Mouse (Mus musculus) WW6 (cell line): Measurements from ENCODE around the gene Plin5.
"Not testable (repeated sequence)": the region's sequence is repeated elsewhere in the genome, so short reads cannot be mapped to it uniquely, and the experiment has no call there.

Source experiments
- DNase-seq: peaks from one replicate; pipeline ENCODE4 v3.0.0-alpha.2; 2013; ENCODE audit warnings: low read depth, low spot score

The Plin5 gene

GRCm38 (mm10) chr17:56107736-56108135 lies 9.7 kb downstream of the Plin5 start:
- no peak for DNase-seq

- DNase-seq = no peak
Observed at GRCm38 (mm10) chr17:56106981-56107380, 10.4 kb downstream of the Plin5 start.

GRCm38 (mm10) chr17:56106436-56106835 lies 11.0 kb downstream of the Plin5 start:
- DNase-seq = not testable (repeated sequence)

- DNase-seq = not testable (repeated sequence)
Observed at GRCm38 (mm10) chr17:56104821-56105220, 12.6 kb downstream of the Plin5 start.

GRCm38 (mm10) chr17:56103465-56104285 lies 13.7 kb downstream of the Plin5 start:
- DNase-seq = no peak

- no peak for DNase-seq
Observed at GRCm38 (mm10) chr17:56102927-56103326, 14.5 kb downstream of the Plin5 start.

GRCm38 (mm10) chr17:56102158-56102557 lies 15.2 kb downstream of the Plin5 start:
- DNase-seq = no peak

- no peak for DNase-seq
Observed at GRCm38 (mm10) chr17:56100811-56101210, 16.6 kb downstream of the Plin5 start.

- DNase-seq = no peak
Observed at GRCm38 (mm10) chr17:56098711-56099572, 18.5 kb downstream of the Plin5 start.

GRCm38 (mm10) chr17:56098180-56098579 lies 19.2 kb downstream of the Plin5 start:
- no peak for DNase-seq

GRCm38 (mm10) chr17:56096883-56097282 lies 20.5 kb downstream of the Plin5 start:
- no peak for DNase-seq

- no peak for DNase-seq
Observed at GRCm38 (mm10) chr17:56092794-56093193, 24.6 kb downstream of the Plin5 start.

- no peak for DNase-seq
Observed at GRCm38 (mm10) chr17:56092312-56092711, 25.1 kb downstream of the Plin5 start.

GRCm38 (mm10) chr17:56080781-56081585 lies 36.4 kb downstream of the Plin5 start:
- DNase-seq = peak; percentile 71

- DNase-seq = no peak
Observed at GRCm38 (mm10) chr17:56079921-56080320, 37.5 kb downstream of the Plin5 start.

- DNase-seq = peak; percentile 99
Observed at GRCm38 (mm10) chr17:56078880-56079795, 38.3 kb downstream of the Plin5 start, which contains the start of gene Hdgfl2. Gene Hdgfl2, plus strand, starts transcription at chr17:56079634.

- DNase-seq = not testable (repeated sequence)
Observed at GRCm38 (mm10) chr17:56078361-56078760, 39.0 kb downstream of the Plin5 start.

GRCm38 (mm10) chr17:56077523-56077922 lies 39.9 kb downstream of the Plin5 start:
- no peak for DNase-seq

- peak; percentile 92 for DNase-seq
Observed at GRCm38 (mm10) chr17:56074827-56075208, 42.6 kb downstream of the Plin5 start, which contains the start of gene Ubxn6. Gene Ubxn6, minus strand, starts transcription at chr17:56075028.

GRCm38 (mm10) chr17:56074097-56074826 lies 43.1 kb downstream of the Plin5 start:
- DNase-seq = peak; percentile 82
